Mouse (Mus musculus): ENCODE results near the gene Gpr152. TPM values are rescaled to one million over a fixed set of nuclear protein-coding genes. Genes with fewer than 3 reads are reported as not detected.
"Not testable (repeated sequence)": the region's sequence is repeated elsewhere in the genome, so short reads cannot be mapped to it uniquely, and the experiment has no call there.

Gene Gpr152
- polyA plus RNA-seq, 1 experiment = 0.11 TPM

GRCm38 (mm10) chr19:4120496-4120895 lies 19.1 kb upstream of the Gpr152 start:
- Histone ChIP-seq H3K27me3 (ENCODE audit: control insufficient read depth, insufficient read depth, low read length) (no peaks in the 10 kb centered on the region), H3K4me3 (replicated peaks; ENCODE audit: insufficient read depth, low read depth, low read length) (no peak overlapping the region), H3K4me1 (ENCODE audit: control insufficient read depth, insufficient read depth, low read length) (peaks cover 4% of the 10 kb centered on the region; the same call in 1 of the 2 replicates), H3K27ac (ENCODE audit: insufficient read depth, low read length) (no peak overlapping the region)
- TF ChIP-seq POLR2A (IDR thresholded peaks at IDR 0.05; ENCODE audit: borderline replicate concordance, insufficient read depth, low read length) = no peak
- TF ChIP-seq CTCF (IDR thresholded peaks at IDR 0.05; ENCODE audit: borderline replicate concordance, insufficient read depth, low read depth, low read length) = no peak
- no peak for DNase-seq
- WGBS = 96% methylated on average over 2 of the region's 2 CpGs

DNA sequence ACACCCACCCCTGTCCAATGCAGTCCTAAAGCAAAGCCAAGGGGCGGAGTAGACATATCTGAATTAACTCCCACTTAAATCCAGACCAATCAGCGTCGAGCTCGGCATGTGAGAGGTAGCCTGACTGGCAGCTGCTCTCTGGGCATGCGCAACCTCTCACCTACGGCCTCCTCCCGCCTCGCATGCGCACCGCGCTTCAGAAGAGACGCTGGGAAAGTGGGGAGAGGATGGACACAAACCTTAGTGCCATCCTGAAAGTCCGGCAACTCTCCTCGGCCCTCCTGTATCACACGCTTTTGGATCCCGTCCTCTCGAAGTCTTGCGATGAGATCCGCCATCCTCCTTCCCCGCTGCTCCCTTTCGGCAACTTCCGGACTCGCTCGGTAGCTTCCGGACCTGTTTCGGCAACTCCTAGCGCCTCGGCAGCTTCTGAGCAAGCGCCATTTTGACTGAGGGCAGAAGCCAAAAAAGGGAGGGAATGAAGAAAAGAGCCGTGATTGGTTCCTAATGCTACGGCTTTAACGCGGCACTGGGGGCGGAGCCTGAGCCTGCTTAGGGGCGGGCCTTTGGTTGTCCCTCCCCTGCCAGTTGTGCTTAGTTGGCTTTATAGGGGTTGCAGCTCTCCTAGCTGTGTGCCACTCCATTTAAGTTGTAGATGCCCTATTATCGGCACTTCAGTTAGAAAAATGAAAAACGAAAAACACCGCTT lies 18.3 kb upstream of the Gpr152 start:
- 2% methylated on average over 38 of the region's 38 CpGs for WGBS
- TF ChIP-seq CTCF (IDR thresholded peaks at IDR 0.05; ENCODE audit: borderline replicate concordance, insufficient read depth, low read depth, low read length) (no peak), POLR2A (IDR thresholded peaks at IDR 0.05; ENCODE audit: borderline replicate concordance, insufficient read depth, low read length) (peak; percentile 80; the same call in 1 of the 2 replicates)
- peak; percentile 98 for DNase-seq
- Histone ChIP-seq H3K27ac (ENCODE audit: insufficient read depth, low read length) (peak overlapping the region; percentile 63), H3K27me3 (ENCODE audit: control insufficient read depth, insufficient read depth, low read length) (no peaks in the 10 kb centered on the region), H3K4me1 (ENCODE audit: control insufficient read depth, insufficient read depth, low read length) (no peaks in the 10 kb centered on the region), H3K4me3 (replicated peaks; ENCODE audit: insufficient read depth, low read depth, low read length) (peak overlapping the region; percentile 64)

DNA sequence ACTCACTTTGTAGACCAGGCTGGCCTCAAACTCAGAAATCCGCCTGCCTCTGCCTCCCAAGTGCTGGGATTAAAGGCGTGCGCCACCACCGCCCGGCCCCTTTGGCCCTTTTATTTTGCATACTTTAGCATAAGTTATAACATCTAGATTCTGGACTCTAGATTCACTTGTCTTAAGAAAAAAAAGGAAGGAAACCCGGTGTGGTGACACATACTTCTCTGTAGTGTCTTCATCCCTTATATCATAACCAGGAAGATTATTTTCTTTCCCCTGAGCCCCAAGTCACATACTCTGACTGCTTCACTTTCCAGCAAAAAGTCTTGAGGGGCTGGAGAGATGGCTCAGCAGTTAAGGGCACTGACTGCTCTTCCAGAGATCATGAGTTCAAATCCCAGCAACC lies 17.7 kb upstream of the Gpr152 start:
- not testable (repeated sequence) for H3K4me1 ChIP-seq (ENCODE audit: control insufficient read depth, insufficient read depth, low read length); H3K27me3 ChIP-seq (ENCODE audit: control insufficient read depth, insufficient read depth, low read length); DNase-seq; H3K4me3 ChIP-seq (replicated peaks; ENCODE audit: insufficient read depth, low read depth, low read length); H3K27ac ChIP-seq (ENCODE audit: insufficient read depth, low read length)
- 67% methylated on average over 6 of the region's 6 CpGs for WGBS

- 88% methylated on average over 7 of the region's 7 CpGs for WGBS
- no peak for TF ChIP-seq CTCF (IDR thresholded peaks at IDR 0.05; ENCODE audit: borderline replicate concordance, insufficient read depth, low read depth, low read length)
- no peak for TF ChIP-seq POLR2A (IDR thresholded peaks at IDR 0.05; ENCODE audit: borderline replicate concordance, insufficient read depth, low read length)
- Histone ChIP-seq H3K4me1 (ENCODE audit: control insufficient read depth, insufficient read depth, low read length) (peaks cover 6% of the 10 kb centered on the region; the same call in 1 of the 2 replicates), H3K27me3 (ENCODE audit: control insufficient read depth, insufficient read depth, low read length) (no peaks in the 10 kb centered on the region), H3K27ac (ENCODE audit: insufficient read depth, low read length) (no peak overlapping the region), H3K4me3 (replicated peaks; ENCODE audit: insufficient read depth, low read depth, low read length) (no peak overlapping the region)
- no peak for DNase-seq
Observed at GRCm38 (mm10) chr19:4122411-4123370, 16.9 kb upstream of the Gpr152 start.

DNA sequence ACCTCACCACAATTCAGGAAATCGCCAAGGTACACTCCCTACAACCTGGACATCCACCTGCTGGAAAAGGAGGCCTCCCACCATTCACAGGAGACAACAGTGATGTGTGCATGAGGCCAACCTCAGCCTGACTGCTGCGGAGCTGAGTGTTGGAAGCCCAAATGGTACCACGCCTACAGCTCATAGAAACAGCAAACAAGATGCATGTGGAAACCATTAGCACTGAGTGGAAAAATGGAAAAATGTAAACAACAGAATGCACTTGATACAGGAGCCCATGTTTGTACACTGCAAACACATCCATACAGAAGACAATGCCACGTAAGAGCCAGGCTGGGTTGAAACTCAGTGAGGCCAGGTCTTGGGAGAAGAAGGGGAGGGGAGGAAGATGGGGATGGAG lies 15.2 kb upstream of the Gpr152 start:
- Histone ChIP-seq H3K4me3 (replicated peaks; ENCODE audit: insufficient read depth, low read depth, low read length) (no peak overlapping the region), H3K27ac (ENCODE audit: insufficient read depth, low read length) (no peak overlapping the region), H3K27me3 (ENCODE audit: control insufficient read depth, insufficient read depth, low read length) (no peaks in the 10 kb centered on the region), H3K4me1 (ENCODE audit: control insufficient read depth, insufficient read depth, low read length) (peaks cover 6% of the 10 kb centered on the region; the same call in 1 of the 2 replicates)
- DNase-seq = no peak
- WGBS = 87% methylated on average over 4 of the region's 4 CpGs
- TF ChIP-seq POLR2A (IDR thresholded peaks at IDR 0.05; ENCODE audit: borderline replicate concordance, insufficient read depth, low read length) (no peak), CTCF (IDR thresholded peaks at IDR 0.05; ENCODE audit: borderline replicate concordance, insufficient read depth, low read depth, low read length) (no peak)

GRCm38 (mm10) chr19:4125268-4125667 lies 14.3 kb upstream of the Gpr152 start:
- DNase-seq = peak in 1 of 2 experiments; percentile 36
- 1% methylated on average over 3 of the region's 4 CpGs for WGBS

DNA sequence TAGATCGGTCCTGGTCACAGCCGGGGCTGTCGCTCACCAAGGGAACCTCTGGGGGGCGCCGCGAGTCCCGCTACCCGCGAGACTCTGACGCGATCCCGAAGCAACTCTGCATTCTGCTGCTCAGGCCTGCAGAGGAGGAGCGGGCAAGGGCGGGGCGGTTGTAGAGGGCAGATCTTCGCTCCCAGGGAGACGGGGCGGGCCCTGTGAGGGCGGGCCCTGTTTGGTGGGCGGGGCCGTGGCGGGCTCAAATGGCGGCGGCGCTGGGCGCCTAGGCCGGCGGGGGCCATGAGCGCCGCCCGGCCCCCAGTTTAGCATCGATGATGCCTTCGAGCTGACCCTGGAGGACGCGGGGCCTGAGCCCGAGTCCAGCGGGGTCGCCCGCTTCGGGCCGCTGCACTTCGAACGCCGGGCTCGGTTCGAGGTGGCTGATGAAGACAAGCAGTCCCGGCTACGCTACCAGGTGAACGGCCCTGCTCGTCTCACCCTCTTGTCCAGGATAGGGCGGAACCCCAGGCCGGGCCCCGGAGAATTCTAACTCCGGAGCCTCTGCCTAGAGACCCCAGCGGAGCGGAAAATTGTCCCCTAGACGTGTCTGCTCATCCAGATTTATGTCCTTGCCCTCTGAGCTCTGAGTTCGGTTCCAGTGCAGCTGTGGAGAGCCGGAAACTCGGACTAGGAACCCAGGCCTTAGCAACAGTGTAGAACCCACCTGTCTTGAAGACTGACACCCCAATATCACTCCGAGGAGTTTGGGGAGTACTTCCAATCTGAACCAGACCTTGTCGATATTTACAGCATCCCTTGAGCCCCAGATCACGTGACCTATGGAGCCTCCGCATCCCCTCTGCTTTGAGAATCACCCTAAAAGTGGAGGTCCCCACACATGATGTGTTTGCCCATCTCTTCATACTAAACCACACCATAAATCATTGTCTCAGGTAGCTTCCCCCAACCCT lies 13.6 kb upstream of the Gpr152 start, which contains the start of gene Aip:
TSS of gene Aip (minus strand) at position 118 of the 956 bp plus-strand sequence.
- WGBS = under 1% methylated on average over 62 of the region's 64 CpGs
- TF ChIP-seq POLR2A (IDR thresholded peaks at IDR 0.05; ENCODE audit: borderline replicate concordance, insufficient read depth, low read length) = peak; percentile 34; the same call in 1 of the 2 replicates
- peak; percentile 63 for TF ChIP-seq CTCF (IDR thresholded peaks at IDR 0.05; ENCODE audit: borderline replicate concordance, insufficient read depth, low read depth, low read length)
- H3K27me3 ChIP-seq (ENCODE audit: control insufficient read depth, insufficient read depth, low read length) = no peaks in the 10 kb centered on the region
- DNase-seq = peak; percentile 98 to 99
- H3K4me3 ChIP-seq (replicated peaks; ENCODE audit: insufficient read depth, low read depth, low read length) = peak within 1 kb of the TSS; percentile 97
- peaks cover 6% of the 10 kb centered on the region; the same call in 1 of the 2 replicates for H3K4me1 ChIP-seq (ENCODE audit: control insufficient read depth, insufficient read depth, low read length)
- H3K27ac ChIP-seq (ENCODE audit: insufficient read depth, low read length) = peak within 1 kb of the TSS; percentile 93

More at GRCm38 (mm10) chr19:4125268-4125667, 14.3 kb upstream of the Gpr152 start:
- not testable (repeated sequence) for H3K4me1 ChIP-seq (ENCODE audit: control insufficient read depth, insufficient read depth, low read length); H3K27me3 ChIP-seq (ENCODE audit: control insufficient read depth, insufficient read depth, low read length)
- Histone ChIP-seq H3K27ac (ENCODE audit: insufficient read depth, low read length) (peak overlapping the region; percentile 93), H3K4me3 (replicated peaks; ENCODE audit: insufficient read depth, low read depth, low read length) (peak overlapping the region; percentile 97)
